Mouse (Mus musculus) hindbrain, postnatal 0 days (tissue): ENCODE measurements at regions not wholly inside any gene's neighbourhood (a gene's known extent, or its start where the extent isn't known, plus 50 kb on each side); places are given as distances from the start of the nearest gene placed in this dataset.

Source experiments
- ATAC-seq: fragments of 200-750 bp; cut with Nextera tagmentation; 2 replicates; pipeline ENCODE4 v1.8.0; 2017; ENCODE audit warnings: mild to moderate bottlenecking, moderate TSS enrichment, moderate library complexity
- DNase-seq: peaks from one replicate; pipeline ENCODE4 v3.0.0-alpha.2; 2015; ENCODE audit warnings: low spot score
- H3K27ac ChIP-seq: fragments of 300-500 bp; sonication (generic); 2 replicates; pipeline ENCODE4 v1.5.1; 2014; ENCODE audit warnings: mild to moderate bottlenecking
- H3K27me3 ChIP-seq: fragments of 300-500 bp; sonication (generic); 2 replicates; pipeline ENCODE4 v1.6.1; 2014; ENCODE audit warnings: low read length, mixed read lengths; ENCODE audit not compliant: insufficient read depth
- H3K36me3 ChIP-seq: fragments of 300-500 bp; sonication (generic); 2 replicates; pipeline ENCODE4 v1.6.1; 2014; ENCODE audit warnings: low read length, mixed read lengths; ENCODE audit not compliant: insufficient read depth
- H3K4me1 ChIP-seq: fragments of 300-500 bp; sonication (generic); 2 replicates; pipeline ENCODE4 v1.6.1; 2014; ENCODE audit warnings: antibody characterized with exemption, low read length, mixed read lengths; ENCODE audit not compliant: insufficient read depth
- H3K4me2 ChIP-seq: fragments of 300-500 bp; sonication (generic); 2 replicates; pipeline ENCODE4 v1.6.1; 2014; ENCODE audit warnings: low read depth, mild to moderate bottlenecking, low read length, moderate library complexity, mixed read lengths
- H3K4me3 ChIP-seq: fragments of 300-500 bp; sonication (generic); 2 replicates; pipeline ENCODE4 v1.5.1; 2014; ENCODE audit warnings: low read length
- H3K9ac ChIP-seq: fragments of 300-500 bp; sonication (generic); replicated peaks from 2 replicates; pipeline ENCODE4 v1.6.1; 2014; ENCODE audit warnings: mild to moderate bottlenecking, low read length, moderate library complexity, mixed read lengths
- H3K9me3 ChIP-seq: fragments of 300-500 bp; sonication (generic); 2 replicates; pipeline ENCODE4 v1.6.1; 2016; ENCODE audit warnings: low read length, mixed read lengths
- CTCF ChIP-seq: IDR thresholded peaks from 2 replicates; pipeline ENCODE4 v1.5.1; 2016; ENCODE audit warnings: antibody characterized with exemption, control low read depth, low read depth
- WGBS: fragments of 180-500 bp; shearing (Covaris S2); extraction: QIAGEN DNeasy Blood & Tissue Kit; methylation state at CpG from one replicate; pipeline ENCODE4 v1.1.7; 2014; 5-methylcytosine and 5-hydroxymethylcytosine counted together

GRCm38 (mm10) chr5:51783099-51783498 lies 215.6 kb upstream of the Ppargc1a start:
- Histone ChIP-seq H3K27ac (peak overlapping the region; percentile 45; the same call in 1 of the 2 replicates), H3K27me3 (no peaks in the 10 kb centered on the region), H3K4me3 (no peak overlapping the region), H3K36me3 (no peaks in the 10 kb centered on the region), H3K9ac (no peak overlapping the region), H3K4me1 (no peaks in the 10 kb centered on the region), H3K9me3 (no peaks in the 10 kb centered on the region), H3K4me2 (no peak overlapping the region)
- DNase-seq (no peak), ATAC-seq (no peak)
- WGBS = 80% methylated on average over 9 of the region's 9 CpGs
- no peak for TF ChIP-seq CTCF

- DNase-seq = no peak
- 95% methylated on average over 9 of the region's 9 CpGs for WGBS
- no peaks in the 10 kb centered on the region for H3K4me1 ChIP-seq
- no peak overlapping the region for H3K9ac ChIP-seq
- no peaks in the 10 kb centered on the region for H3K27me3 ChIP-seq
- no peaks in the 10 kb centered on the region for H3K36me3 ChIP-seq
- no peak overlapping the region for H3K4me3 ChIP-seq
- no peak for ATAC-seq
- H3K4me2 ChIP-seq = no peak overlapping the region
- no peaks in the 10 kb centered on the region for H3K9me3 ChIP-seq
- TF ChIP-seq CTCF = no peak
- no peak overlapping the region for H3K27ac ChIP-seq
Measured at GRCm38 (mm10) chr5:51775502-51776145, 208.1 kb upstream of the Ppargc1a start.

- DNase-seq (no peak), ATAC-seq (no peak)
- Histone ChIP-seq H3K27ac (no peak overlapping the region), H3K4me2 (no peak overlapping the region), H3K4me1 (no peaks in the 10 kb centered on the region), H3K9me3 (no peaks in the 10 kb centered on the region), H3K27me3 (no peaks in the 10 kb centered on the region), H3K9ac (no peak overlapping the region), H3K4me3 (no peak overlapping the region), H3K36me3 (no peaks in the 10 kb centered on the region)
- 66% methylated on average over 2 of the region's 2 CpGs for WGBS
- no peak for TF ChIP-seq CTCF
Measured at GRCm38 (mm10) chr5:51771655-51772054, 204.1 kb upstream of the Ppargc1a start.

GRCm38 (mm10) chr5:51766111-51766510 lies 198.6 kb upstream of the Ppargc1a start:
- H3K9me3 ChIP-seq = no peaks in the 10 kb centered on the region
- no peak overlapping the region for H3K27ac ChIP-seq
- H3K27me3 ChIP-seq = no peaks in the 10 kb centered on the region
- no peaks in the 10 kb centered on the region for H3K4me1 ChIP-seq
- no peak overlapping the region for H3K9ac ChIP-seq
- no peak for TF ChIP-seq CTCF
- ATAC-seq (no peak), DNase-seq (no peak)
- 89% methylated on average over 3 of the region's 3 CpGs for whole genome bisulfite sequencing
- no peaks in the 10 kb centered on the region for H3K36me3 ChIP-seq
- H3K4me3 ChIP-seq = no peak overlapping the region
- H3K4me2 ChIP-seq = no peak overlapping the region

GRCm38 (mm10) chr5:51764416-51764815 lies 196.9 kb upstream of the Ppargc1a start:
- H3K27me3 ChIP-seq = no peaks in the 10 kb centered on the region
- no peaks in the 10 kb centered on the region for H3K9me3 ChIP-seq
- H3K4me1 ChIP-seq = no peaks in the 10 kb centered on the region
- no peak for TF ChIP-seq CTCF
- DNase-seq (no peak), ATAC-seq (no peak)
- no peak overlapping the region for H3K4me3 ChIP-seq
- no peak overlapping the region for H3K4me2 ChIP-seq
- WGBS = 83% methylated on average over 7 of the region's 7 CpGs
- no peak overlapping the region for H3K27ac ChIP-seq
- no peaks in the 10 kb centered on the region for H3K36me3 ChIP-seq
- no peak overlapping the region for H3K9ac ChIP-seq

GRCm38 (mm10) chr5:51763599-51763998 lies 196.1 kb upstream of the Ppargc1a start:
- Histone ChIP-seq H3K9me3 (no peaks in the 10 kb centered on the region), H3K4me2 (no peak overlapping the region), H3K27me3 (no peaks in the 10 kb centered on the region), H3K4me1 (no peaks in the 10 kb centered on the region), H3K27ac (no peak overlapping the region), H3K4me3 (no peak overlapping the region), H3K36me3 (no peaks in the 10 kb centered on the region), H3K9ac (no peak overlapping the region)
- no peak for TF ChIP-seq CTCF
- DNase-seq (no peak), ATAC-seq (no peak)
- WGBS = 77% methylated on average over 7 of the region's 7 CpGs

- H3K27me3 ChIP-seq = no peaks in the 10 kb centered on the region
- H3K36me3 ChIP-seq = no peaks in the 10 kb centered on the region
- no peak overlapping the region for H3K4me3 ChIP-seq
- 51% methylated on average over 3 of the region's 3 CpGs for WGBS
- no peak overlapping the region for H3K9ac ChIP-seq
- no peaks in the 10 kb centered on the region for H3K9me3 ChIP-seq
- DNase-seq (no peak), ATAC-seq (no peak)
- no peak for TF ChIP-seq CTCF
- H3K4me2 ChIP-seq = no peak overlapping the region
- no peaks in the 10 kb centered on the region; the same call in 1 of the 2 replicates for H3K4me1 ChIP-seq
- H3K27ac ChIP-seq = no peak overlapping the region
Measured at GRCm38 (mm10) chr5:51762352-51762751, 194.8 kb upstream of the Ppargc1a start.
